Mouse (Mus musculus): ENCODE data around the gene Ncor2. TPM values are rescaled to one million over a fixed set of nuclear protein-coding genes. Genes with fewer than 3 reads are reported as not detected.

Ncor2 gene
- polyA plus RNA-seq, 1 experiment from 2014 or later: 41.8 TPM

DNA sequence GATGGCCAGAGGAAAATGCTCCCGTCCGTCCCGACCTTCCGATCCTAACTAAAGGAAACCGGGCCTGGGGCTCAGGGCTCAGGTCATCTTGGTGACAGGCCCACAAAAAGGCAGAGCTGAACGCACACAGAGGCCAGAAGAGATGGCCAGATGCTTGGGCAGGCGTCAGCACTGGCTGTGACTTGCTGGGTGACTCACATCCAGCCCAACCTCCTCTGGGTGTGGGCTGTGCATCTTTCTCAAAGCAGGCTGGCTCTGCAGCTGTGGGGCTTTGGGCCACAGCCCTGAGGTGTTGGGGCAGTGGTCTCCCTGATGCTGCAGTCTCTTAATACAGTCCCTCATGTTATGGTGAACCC lies 37.5 kb downstream of the Ncor2 start:
- Histone ChIP-seq H3K27me3 (no peaks in the 10 kb centered on the region), H3K4me2 (replicated peaks) (peak overlapping the region; percentile 65), H3K9ac (no peak overlapping the region), H3K27ac (replicated peaks) (peak overlapping the region; percentile 98), H3K36me3 (no peaks in the 10 kb centered on the region), H3K9me3 (replicated peaks) (no peaks in the 10 kb centered on the region), H3K4me3 (replicated peaks) (peak overlapping the region; percentile 39), H3K4me1 (peaks cover 89% of the 10 kb centered on the region)
- WGBS: 1% methylated on average over 7 of the region's 7 CpGs
- peak; percentile 67 for ATAC-seq (ENCODE audit: insufficient number of reproducible peaks, low FRiP score, low TSS enrichment, low read depth)

DNA sequence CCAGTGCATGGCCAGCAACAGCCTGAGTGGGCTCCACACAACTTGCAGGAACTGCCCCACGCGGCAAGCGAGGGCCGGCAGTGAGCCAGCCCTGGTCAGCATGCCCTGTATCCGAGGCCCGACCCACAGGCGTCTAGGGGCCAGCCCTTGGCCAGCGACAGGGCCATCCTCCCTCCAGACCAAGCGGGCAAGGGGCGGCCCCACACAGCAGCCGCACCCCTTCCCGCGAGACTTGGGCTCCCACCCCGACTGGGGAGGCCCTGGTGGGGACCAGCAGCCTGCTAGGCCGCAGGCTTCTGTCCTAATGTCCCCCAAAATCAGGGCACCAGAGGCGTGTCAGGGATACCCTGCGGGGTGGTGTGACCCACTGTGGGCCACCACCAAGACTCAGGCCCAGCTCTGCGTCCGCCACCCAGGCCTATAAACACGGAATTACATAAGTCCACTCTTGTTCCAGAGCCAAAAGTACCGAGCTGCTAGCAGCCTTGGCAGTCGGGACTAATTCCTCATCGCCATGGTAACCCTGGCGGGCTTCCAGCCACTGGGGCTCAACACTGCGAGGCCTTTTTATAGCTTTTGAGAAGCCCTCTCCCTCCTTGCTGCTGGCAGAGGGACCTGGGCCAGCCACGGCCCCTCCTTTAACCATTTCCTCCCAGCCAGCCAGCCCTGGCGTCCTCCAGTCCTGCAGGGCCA lies 38.0 kb downstream of the Ncor2 start:
- ATAC-seq (ENCODE audit: insufficient number of reproducible peaks, low FRiP score, low TSS enrichment, low read depth): peak; percentile 89
- peaks cover 89% of the 10 kb centered on the region for H3K4me1 ChIP-seq
- 5% methylated on average over 27 of the region's 27 CpGs for WGBS

DNA sequence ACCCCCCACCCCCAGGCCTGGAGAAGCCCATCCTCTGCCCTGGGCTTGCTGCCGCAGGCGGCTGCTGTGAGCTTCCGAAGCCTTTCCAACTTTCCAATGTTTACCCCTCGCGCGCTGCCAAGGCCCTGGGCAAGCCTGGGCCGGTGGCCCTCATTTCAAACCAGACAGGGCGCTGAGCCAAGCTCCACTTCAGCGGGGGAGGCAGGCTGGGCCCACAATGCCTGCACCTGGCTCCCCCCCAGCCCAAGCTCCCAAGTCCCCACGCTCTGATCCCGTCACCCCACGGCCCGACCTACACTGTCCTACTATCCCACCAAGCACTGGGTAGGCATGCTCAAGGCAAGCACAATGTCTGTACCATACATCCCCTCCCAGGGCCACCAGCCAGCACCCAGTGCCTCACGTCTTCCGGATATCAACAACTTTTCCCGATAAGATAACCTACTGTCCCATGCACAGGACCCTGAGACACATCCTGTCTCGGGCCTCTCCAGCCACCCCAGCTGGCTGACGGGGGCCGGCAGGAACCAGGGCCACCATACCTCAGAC lies 38.8 kb downstream of the Ncor2 start:
- Histone ChIP-seq H3K27ac (replicated peaks) (peak overlapping the region; percentile 98), H3K36me3 (no peaks in the 10 kb centered on the region), H3K4me3 (replicated peaks) (peak overlapping the region; percentile 39), H3K27me3 (no peaks in the 10 kb centered on the region), H3K9me3 (replicated peaks) (no peaks in the 10 kb centered on the region), H3K9ac (peak overlapping the region; percentile 41), H3K4me1 (peaks cover 83% of the 10 kb centered on the region), H3K4me2 (replicated peaks) (peak overlapping the region; percentile 65)
- ATAC-seq (ENCODE audit: insufficient number of reproducible peaks, low FRiP score, low TSS enrichment, low read depth): peak; percentile 7; the same call in 1 of the 2 replicates
- WGBS: 29% methylated on average over 19 of the region's 19 CpGs

More for the DNA sequence above, 38.0 kb downstream of the Ncor2 start:
- peak overlapping the region; percentile 98 for H3K27ac ChIP-seq (replicated peaks)
- H3K36me3 ChIP-seq: no peaks in the 10 kb centered on the region
- peak overlapping the region; percentile 65 for H3K4me2 ChIP-seq (replicated peaks)
- H3K27me3 ChIP-seq: no peaks in the 10 kb centered on the region
- peak overlapping the region; percentile 39 for H3K4me3 ChIP-seq (replicated peaks)
- no peaks in the 10 kb centered on the region for H3K9me3 ChIP-seq (replicated peaks)
- peak overlapping the region; percentile 41; the same call in 1 of the 2 replicates for H3K9ac ChIP-seq

DNA sequence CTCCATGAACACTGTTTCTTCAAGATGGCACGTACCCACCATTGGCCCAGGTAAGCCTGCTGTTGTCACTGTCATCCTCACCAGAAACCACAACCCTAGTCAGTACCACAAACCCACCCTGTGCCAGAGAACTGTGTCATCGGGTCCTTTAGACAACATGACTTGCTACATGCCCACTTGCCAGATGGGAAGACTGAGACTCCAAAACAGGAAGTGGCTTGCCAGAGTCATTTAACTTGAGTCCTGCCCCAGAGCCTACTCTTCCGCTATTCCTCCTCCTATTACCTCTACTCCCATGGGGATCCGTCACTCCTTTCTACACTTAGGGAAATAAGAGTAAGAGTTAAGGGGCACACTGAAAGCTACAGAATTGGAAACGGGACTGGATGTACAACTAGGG lies 39.4 kb downstream of the Ncor2 start:
- no peaks in the 10 kb centered on the region for H3K9me3 ChIP-seq (replicated peaks)
- 67% methylated on average over 5 of the region's 5 CpGs for WGBS
- no peak for ATAC-seq (ENCODE audit: insufficient number of reproducible peaks, low FRiP score, low TSS enrichment, low read depth)
- peaks cover 89% of the 10 kb centered on the region for H3K4me1 ChIP-seq
- H3K4me3 ChIP-seq (replicated peaks): peak overlapping the region; percentile 39
- no peaks in the 10 kb centered on the region for H3K36me3 ChIP-seq
- H3K27ac ChIP-seq (replicated peaks): peak overlapping the region; percentile 98
- no peaks in the 10 kb centered on the region for H3K27me3 ChIP-seq
- peak overlapping the region; percentile 65 for H3K4me2 ChIP-seq (replicated peaks)
- no peak overlapping the region for H3K9ac ChIP-seq

DNA sequence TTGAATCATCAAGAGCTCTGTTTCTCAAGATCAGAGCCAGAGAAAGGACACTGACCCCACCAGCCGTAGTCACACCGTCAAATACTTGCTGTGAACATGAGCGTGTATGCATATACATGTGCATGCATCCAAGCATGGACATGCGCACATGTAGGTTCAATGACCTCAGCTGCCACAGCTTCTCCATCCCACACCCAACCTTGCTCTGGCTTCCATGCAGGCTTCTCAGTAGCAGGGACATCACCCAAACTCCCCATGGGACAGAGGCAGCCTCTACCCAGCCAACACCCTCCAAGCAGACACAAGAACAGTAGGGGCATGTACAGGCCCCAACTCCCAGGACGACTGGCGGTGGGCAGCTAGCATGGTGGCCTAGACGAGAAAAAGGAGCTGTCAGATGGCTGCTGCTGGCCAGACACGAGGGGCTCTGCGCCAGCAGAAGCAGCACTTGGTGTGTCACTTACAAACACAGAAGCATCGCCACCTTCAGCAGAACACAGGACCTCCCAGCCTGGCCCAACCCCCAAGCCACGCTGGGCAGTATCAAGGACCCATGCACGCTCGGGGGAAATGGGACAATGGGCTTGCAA lies 40.1 kb downstream of the Ncor2 start:
- Histone ChIP-seq H3K27me3 (no peaks in the 10 kb centered on the region), H3K4me3 (replicated peaks) (no peak overlapping the region), H3K27ac (replicated peaks) (peak overlapping the region; percentile 98), H3K4me1 (peaks cover 93% of the 10 kb centered on the region), H3K36me3 (no peaks in the 10 kb centered on the region), H3K9me3 (replicated peaks) (no peaks in the 10 kb centered on the region), H3K4me2 (replicated peaks) (peak overlapping the region; percentile 65; the same call in 1 of the 2 replicates), H3K9ac (no peak overlapping the region)
- ATAC-seq (ENCODE audit: insufficient number of reproducible peaks, low FRiP score, low TSS enrichment, low read depth): no peak
- 83% methylated on average over 13 of the region's 13 CpGs for WGBS

DNA sequence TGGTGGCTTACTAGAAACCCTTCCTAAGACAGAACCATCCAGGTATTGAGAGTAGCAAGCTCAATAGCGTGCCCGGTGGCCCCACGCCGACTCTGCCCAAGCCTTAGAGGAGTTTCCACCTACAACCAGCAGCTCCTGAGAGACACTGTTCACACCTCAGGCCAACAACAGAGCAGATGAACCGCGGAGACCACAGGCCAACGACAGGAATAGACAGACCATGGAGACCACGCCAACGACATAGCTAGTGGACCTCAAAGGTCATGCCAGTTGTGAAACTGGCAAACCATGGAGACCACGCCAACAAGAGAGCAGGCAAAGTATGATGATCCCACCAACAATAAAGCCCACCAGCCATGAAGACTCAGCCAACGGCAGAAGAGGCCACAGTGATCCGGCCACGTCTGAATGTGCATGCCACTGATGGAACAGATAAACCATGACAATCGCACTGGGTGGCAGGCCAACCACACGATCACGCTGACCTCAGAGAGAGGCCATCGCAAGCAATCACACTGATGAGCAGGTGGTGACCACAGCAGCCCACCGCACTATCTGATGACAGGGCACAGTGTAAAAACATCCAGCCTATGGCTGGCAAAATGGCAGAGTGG lies 41.2 kb downstream of the Ncor2 start:
- ATAC-seq (ENCODE audit: insufficient number of reproducible peaks, low FRiP score, low TSS enrichment, low read depth): no peak
- Histone ChIP-seq H3K4me1 (peaks cover 92% of the 10 kb centered on the region), H3K4me2 (replicated peaks) (no peak overlapping the region), H3K27ac (replicated peaks) (peak overlapping the region; percentile 55; the same call in 1 of the 2 replicates), H3K9ac (no peak overlapping the region), H3K4me3 (replicated peaks) (no peak overlapping the region), H3K27me3 (no peaks in the 10 kb centered on the region), H3K36me3 (no peaks in the 10 kb centered on the region), H3K9me3 (replicated peaks) (no peaks in the 10 kb centered on the region)
- 90% methylated on average over 18 of the region's 18 CpGs for WGBS

DNA sequence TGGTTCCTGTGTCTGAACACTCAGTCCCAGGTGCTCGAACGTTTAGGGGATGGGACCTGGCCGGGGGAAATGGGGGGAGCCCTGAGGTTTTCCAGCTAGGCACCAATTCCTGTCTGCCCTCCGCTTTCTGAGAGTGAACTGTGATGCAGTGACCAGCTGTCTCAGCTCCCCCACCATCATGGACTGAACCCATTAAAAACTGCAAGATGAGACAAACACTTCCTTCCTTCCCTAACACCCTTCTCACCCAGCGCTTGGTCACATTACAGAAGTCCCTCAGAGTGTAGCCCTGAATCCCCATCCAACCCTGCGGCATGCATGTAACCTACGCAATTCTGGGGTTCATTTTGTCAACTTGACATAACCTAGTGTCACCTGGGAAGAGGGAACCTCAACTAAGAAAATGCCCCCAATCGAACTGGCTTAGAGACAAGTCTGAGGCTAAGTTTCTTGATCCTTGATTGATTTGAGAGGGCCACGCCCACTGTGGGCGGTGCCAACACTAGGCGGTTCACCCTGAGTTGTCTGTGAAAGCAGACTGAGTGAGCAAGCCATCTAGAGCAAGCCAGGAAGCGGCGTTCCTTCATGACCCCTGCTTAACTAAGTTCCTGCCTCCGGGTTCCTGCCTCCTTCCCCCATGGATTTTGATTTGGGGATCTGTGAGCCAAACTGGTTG lies 41.9 kb downstream of the Ncor2 start:
- no peak overlapping the region for H3K4me2 ChIP-seq (replicated peaks)
- WGBS: 42% methylated on average over 14 of the region's 14 CpGs
- no peak overlapping the region for H3K9ac ChIP-seq
- H3K4me1 ChIP-seq: peaks cover 92% of the 10 kb centered on the region
- no peak overlapping the region for H3K4me3 ChIP-seq (replicated peaks)
- peak overlapping the region; percentile 55 for H3K27ac ChIP-seq (replicated peaks)
- no peak for ATAC-seq (ENCODE audit: insufficient number of reproducible peaks, low FRiP score, low TSS enrichment, low read depth)
- H3K27me3 ChIP-seq: no peaks in the 10 kb centered on the region
- H3K36me3 ChIP-seq: no peaks in the 10 kb centered on the region
- H3K9me3 ChIP-seq (replicated peaks): no peaks in the 10 kb centered on the region

DNA sequence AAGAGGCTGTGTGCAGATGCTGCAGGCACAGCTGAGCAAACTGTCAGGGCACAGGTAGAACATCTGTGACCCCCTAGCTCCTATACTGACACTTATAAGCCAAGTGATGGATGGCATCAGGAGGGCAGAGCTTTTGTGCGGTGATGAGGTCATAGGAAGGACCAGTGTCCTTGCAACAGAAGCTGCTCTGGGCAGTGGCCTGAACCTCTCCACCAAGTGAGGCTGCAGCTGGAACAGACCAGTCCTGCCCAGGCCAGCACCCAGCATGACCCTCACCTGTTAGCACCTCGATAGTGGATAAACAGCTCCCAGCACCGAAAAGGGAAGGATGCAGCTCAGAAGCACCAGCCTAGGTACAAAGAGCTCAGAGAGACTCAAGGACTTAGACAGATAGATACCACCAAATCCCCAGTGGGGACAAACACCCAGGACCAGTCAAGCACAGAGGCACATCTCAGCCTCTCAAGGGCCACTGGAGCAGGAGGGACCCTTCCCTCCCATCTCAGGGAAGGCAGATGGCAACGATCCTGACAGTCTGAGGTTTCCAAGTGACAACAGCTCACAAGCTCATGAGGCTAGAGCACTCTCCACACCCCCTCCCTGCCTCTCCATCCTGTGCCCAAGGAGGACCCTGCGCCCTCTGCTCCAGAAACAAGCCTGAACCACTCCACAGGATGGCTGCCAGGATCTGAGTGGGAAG lies 42.6 kb downstream of the Ncor2 start:
- Histone ChIP-seq H3K36me3 (no peaks in the 10 kb centered on the region), H3K27ac (replicated peaks) (peak overlapping the region; percentile 55), H3K9ac (no peak overlapping the region), H3K4me3 (replicated peaks) (no peak overlapping the region), H3K4me1 (peaks cover 92% of the 10 kb centered on the region), H3K27me3 (no peaks in the 10 kb centered on the region), H3K4me2 (replicated peaks) (no peak overlapping the region), H3K9me3 (replicated peaks) (no peaks in the 10 kb centered on the region)
- 68% methylated on average over 5 of the region's 5 CpGs for WGBS
- ATAC-seq (ENCODE audit: insufficient number of reproducible peaks, low FRiP score, low TSS enrichment, low read depth): no peak

DNA sequence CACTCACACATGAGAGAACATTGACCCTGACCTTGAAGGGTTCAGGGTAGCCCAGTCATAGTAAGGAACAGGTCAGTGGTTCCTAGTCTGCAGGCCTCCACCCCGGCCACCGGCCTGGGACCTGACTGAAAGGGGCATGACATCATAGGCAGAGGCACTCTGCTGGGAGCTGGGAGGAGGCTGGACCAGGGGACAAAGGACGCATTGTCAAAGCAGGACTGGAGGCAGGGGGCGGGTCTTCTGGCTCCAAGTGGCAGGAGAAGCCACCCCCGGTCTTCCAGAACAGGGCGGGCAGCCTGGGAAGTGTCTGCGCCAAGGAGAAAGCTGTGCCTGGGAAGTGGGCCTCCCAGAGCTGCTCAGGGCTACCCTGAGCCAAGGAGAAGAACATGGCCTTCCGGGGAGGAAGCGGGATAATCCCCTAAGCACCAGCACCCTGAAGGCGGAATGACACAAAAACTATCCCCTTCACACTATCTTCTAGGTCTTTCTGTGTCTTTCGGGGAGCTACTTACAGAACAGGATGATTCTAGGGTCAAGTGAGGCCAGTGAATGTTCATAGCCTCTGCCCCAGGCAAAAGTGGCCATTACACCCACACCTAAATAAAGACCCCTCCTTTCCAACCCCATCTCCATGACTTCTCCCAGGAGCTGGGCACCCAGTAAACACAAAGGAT lies 44.1 kb downstream of the Ncor2 start:
- Histone ChIP-seq H3K9me3 (replicated peaks) (no peaks in the 10 kb centered on the region), H3K36me3 (no peaks in the 10 kb centered on the region), H3K9ac (no peak overlapping the region), H3K4me3 (replicated peaks) (no peak overlapping the region), H3K27ac (replicated peaks) (peak overlapping the region; percentile 75), H3K27me3 (no peaks in the 10 kb centered on the region), H3K4me2 (replicated peaks) (peak overlapping the region; percentile 15; the same call in 1 of the 2 replicates), H3K4me1 (peaks cover 93% of the 10 kb centered on the region)
- peak; percentile 49 for ATAC-seq (ENCODE audit: insufficient number of reproducible peaks, low FRiP score, low TSS enrichment, low read depth)
- WGBS: 18% methylated on average over 11 of the region's 11 CpGs

DNA sequence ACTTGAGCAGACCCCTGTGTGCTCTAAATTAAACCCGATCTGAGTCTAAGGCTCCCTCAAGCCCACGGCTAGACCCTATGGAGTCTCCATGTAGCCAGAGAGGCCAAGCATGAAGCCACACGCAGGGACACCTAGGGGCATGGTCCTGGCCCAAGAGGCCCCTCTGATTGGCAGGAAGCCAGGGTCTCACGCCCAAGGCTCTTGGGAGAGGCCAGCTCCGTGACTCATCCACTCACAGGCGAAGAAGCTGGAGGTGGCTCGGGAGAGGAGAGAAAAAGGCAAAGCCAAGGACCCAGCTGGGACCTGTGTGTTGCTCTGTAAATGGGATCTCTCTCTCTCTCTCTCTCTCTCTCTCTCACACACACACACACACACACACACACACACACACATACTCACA lies 44.6 kb downstream of the Ncor2 start:
- H3K27ac ChIP-seq (replicated peaks): peak overlapping the region; percentile 75
- whole genome bisulfite sequencing: 35% methylated on average over 7 of the region's 7 CpGs
- H3K4me1 ChIP-seq: peaks cover 93% of the 10 kb centered on the region
- no peaks in the 10 kb centered on the region for H3K27me3 ChIP-seq
- peak; percentile 41; the same call in 1 of the 2 replicates for ATAC-seq (ENCODE audit: insufficient number of reproducible peaks, low FRiP score, low TSS enrichment, low read depth)
- no peak overlapping the region for H3K4me2 ChIP-seq (replicated peaks)
- H3K9me3 ChIP-seq (replicated peaks): no peaks in the 10 kb centered on the region
- H3K36me3 ChIP-seq: no peaks in the 10 kb centered on the region
- no peak overlapping the region for H3K4me3 ChIP-seq (replicated peaks)
- H3K9ac ChIP-seq: no peak overlapping the region

Data from embryonic facial prominence, embryonic 15.5 days (tissue).